Mouse (Mus musculus): ENCODE results near the gene Zfp704.

DNA sequence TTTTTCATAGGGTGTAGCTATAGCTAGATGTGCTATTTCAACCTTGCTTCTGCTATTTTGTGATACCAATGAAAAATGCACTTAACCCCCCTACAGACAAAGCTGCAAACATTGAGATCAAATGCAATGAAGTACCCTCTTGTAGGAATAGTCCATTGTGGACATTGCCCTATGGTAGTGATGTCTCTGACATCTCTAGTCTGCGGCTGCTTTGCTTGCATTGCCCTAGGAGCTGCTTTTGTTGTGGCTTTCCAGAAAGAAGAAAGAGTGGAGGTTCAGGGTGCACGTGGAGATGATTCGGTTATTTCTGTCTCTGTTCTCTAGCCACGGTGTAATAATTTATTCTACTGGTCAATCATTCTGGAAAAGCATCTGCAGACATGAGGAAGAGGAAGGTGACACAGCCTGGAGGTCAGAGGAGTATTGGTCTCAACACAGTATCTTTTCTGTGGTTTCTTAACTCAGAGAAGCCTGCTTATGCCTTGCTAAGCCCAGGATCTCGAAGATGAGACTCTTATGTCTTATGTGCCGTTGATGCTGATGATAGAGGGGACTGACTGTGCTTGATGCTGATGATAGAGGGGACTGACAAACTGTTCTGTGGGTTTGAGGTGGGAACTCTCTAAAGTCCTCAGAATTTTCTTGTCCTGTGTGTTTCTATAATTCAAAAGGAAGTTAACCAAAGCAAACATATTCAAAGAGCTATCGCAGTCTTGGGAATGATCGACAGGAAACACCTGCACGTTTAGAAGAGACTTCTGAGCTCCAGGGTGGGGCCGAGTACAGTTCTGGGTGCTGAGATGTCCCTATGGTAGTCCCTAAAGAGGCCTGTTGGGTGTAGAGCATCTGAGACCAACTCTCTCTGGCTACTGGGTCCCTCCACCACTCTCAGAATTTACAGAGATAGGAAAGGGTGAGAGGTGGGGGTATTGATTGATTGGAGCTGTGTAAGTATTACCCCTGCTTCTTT, 23.4 kb upstream of the Zfp704 start:
- TF ChIP-seq GATA1 (IDR thresholded peaks at IDR 0.05; ENCODE audit: borderline replicate concordance, low read length) = no peak
- no peak for TF ChIP-seq FLI1 (IDR thresholded peaks at IDR 0.05; ENCODE audit: low read length)

All from megakaryocyte, embryonic 14.5 days (primary cell).